Mouse (Mus musculus): ENCODE measurements at regions not wholly inside any gene's neighbourhood (a gene's known extent, or its start where the extent isn't known, plus 50 kb on each side); places are given as distances from the start of the nearest gene placed in this dataset.

- TF ChIP-seq POLR2A (IDR thresholded peaks at IDR 0.05; ENCODE audit: control insufficient read depth in 1 of 2, insufficient read depth in 1 of 2, low read depth in 1 of 2, low read length in 2 of 2, poor library complexity in 1 of 2), result no peak
- no peak for TF ChIP-seq CTCF (IDR thresholded peaks at IDR 0.05 in 2 of 3, conservative IDR thresholded peaks at IDR 0.05 in 1 of 3; ENCODE audit: control insufficient read depth in 1 of 3, insufficient read depth in 1 of 3, low read depth in 2 of 3, low read length in 3 of 3, poor library complexity in 1 of 3, severe bottlenecking in 1 of 3)
- no peak for TF ChIP-seq GATA1 (IDR thresholded peaks at IDR 0.05; ENCODE audit: low read depth, low read length)
Observed at GRCm38 (mm10) chr8:42144685-42145084, 727.8 kb upstream of the Frg1 start.
